Mouse (Mus musculus) bone marrow, adult 2 months (tissue): Measurements from ENCODE around the gene Ctbp2. TPM values are rescaled to one million over a fixed set of nuclear protein-coding genes. Genes with fewer than 3 reads are reported as not detected.

Experiments used
- H3K27ac ChIP-seq: fragments of 200-500 bp; 2 replicates; pipeline ENCODE4 v1.5.1; 2012; ENCODE audit warnings: low read depth, mild to moderate bottlenecking, control low read depth, inconsistent platforms, low read length; ENCODE audit not compliant: control insufficient read depth, poor library complexity, insufficient read depth
- H3K4me1 ChIP-seq: fragments of 200-500 bp; 2 replicates; pipeline ENCODE4 v1.6.1; 2011; ENCODE audit warnings: low read length; ENCODE audit not compliant: control insufficient read depth, insufficient read depth
- H3K4me3 ChIP-seq: fragments of 200-500 bp; replicated peaks from 2 replicates; pipeline ENCODE3; 2011; ENCODE audit warnings: mild to moderate bottlenecking, low read depth, low read length, control low read depth; ENCODE audit not compliant: control insufficient read depth
- CTCF ChIP-seq: fragments of 200-500 bp; IDR thresholded peaks from 2 replicates; pipeline ENCODE4 v1.5.1; 2011; ENCODE audit warnings: low read length, control low read depth; ENCODE audit not compliant: control insufficient read depth, insufficient read depth
- POLR2A ChIP-seq: fragments of 200-500 bp; IDR thresholded peaks from 2 replicates; pipeline ENCODE4 v1.6.1; 2011; ENCODE audit warnings: low read depth, mild to moderate bottlenecking, control low read depth, low read length, borderline replicate concordance; ENCODE audit not compliant: control insufficient read depth
- WGBS: fragments of 180-500 bp; shearing (Covaris S2); methylation state at CpG from one replicate; pipeline ENCODE4 v1.1.7; 2018; 5-methylcytosine and 5-hydroxymethylcytosine counted together
- polyA plus RNA-seq: library from polyadenylated mRNA; stranded (reverse); fragments of >200 nt; gene quantifications from 2 replicates; pipeline ENCODE4 v1.2.4, GENCODE M21; 2011; ENCODE audit warnings: low replicate concordance; ENCODE audit not compliant: missing spikeins, insufficient read depth, insufficient read length

Ctbp2 gene
- polyA plus RNA-seq, 1 experiment = 33.5 TPM

DNA sequence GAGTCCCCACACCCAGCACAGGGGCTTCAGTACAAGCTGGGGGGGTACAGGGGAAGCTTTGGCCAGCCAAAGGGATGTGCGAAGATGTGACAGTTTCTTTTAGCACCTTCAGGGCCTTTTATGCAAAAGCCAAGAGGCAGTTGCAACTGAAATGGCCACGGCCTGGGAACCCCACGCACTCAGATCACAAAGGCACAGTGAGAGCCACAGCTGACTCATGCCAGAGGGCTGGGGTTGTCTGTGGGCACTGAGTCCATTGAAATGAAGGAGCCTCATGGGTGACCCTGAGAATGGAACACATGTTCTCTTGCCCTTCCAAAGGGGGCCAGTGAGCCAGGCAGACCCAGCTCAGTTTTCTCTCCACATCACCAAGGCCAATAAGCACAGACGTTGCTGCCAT, 115.5 kb downstream of the Ctbp2 start:
- Histone ChIP-seq H3K27ac (no peak overlapping the region), H3K4me1 (no peaks in the 10 kb centered on the region), H3K4me3 (no peak overlapping the region)
- 77% methylated on average over 4 of the region's 4 CpGs for WGBS
- TF ChIP-seq CTCF (no peak), POLR2A (no peak)

DNA sequence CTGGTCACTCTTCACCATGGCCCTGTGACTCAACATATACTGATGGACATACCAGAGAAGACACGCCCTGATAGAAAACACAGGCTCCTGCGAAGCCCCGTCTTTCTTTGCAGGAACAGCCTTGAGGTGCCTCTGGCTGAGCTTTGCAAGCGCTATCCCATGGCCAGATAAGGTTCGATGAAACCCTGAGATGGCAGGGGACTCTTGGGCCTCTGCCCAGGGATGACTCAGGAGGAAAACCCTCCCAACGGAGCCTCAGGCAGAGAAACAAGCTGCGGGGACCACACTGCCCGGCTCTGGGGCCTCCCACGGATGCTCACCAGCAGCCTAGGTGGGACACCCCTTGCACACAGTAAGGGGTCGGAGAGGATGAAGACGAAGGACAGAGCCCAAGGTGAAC, 116.8 kb downstream of the Ctbp2 start:
- no peak for TF ChIP-seq POLR2A
- TF ChIP-seq CTCF = no peak
- 55% methylated on average over 11 of the region's 11 CpGs for WGBS
- H3K4me3 ChIP-seq = no peak overlapping the region
- H3K27ac ChIP-seq = no peak overlapping the region
- no peaks in the 10 kb centered on the region for H3K4me1 ChIP-seq

DNA sequence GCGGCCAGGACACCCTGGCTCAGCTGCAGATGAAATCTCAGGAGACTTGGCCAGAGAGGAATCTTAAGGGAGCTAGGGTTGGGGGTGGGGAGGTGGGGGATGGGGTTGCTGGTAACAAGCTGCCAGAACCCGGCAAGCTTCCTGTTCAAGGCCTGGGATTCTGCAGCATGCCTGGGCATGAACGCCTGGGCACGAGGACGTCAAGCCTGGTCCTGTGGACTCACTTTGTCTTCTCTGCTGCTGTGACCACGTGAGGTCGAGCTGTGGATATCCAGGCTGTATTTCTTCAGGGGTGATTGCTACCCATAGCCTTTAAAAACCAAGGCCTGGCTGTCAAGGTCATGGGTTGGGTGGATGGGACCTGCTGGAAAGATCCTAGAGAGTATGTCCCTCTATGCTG, 118.4 kb downstream of the Ctbp2 start:
- no peak overlapping the region for H3K27ac ChIP-seq
- 78% methylated on average over 7 of the region's 7 CpGs for WGBS
- no peak overlapping the region for H3K4me3 ChIP-seq
- H3K4me1 ChIP-seq = no peaks in the 10 kb centered on the region
- TF ChIP-seq CTCF = no peak
- no peak for TF ChIP-seq POLR2A

DNA sequence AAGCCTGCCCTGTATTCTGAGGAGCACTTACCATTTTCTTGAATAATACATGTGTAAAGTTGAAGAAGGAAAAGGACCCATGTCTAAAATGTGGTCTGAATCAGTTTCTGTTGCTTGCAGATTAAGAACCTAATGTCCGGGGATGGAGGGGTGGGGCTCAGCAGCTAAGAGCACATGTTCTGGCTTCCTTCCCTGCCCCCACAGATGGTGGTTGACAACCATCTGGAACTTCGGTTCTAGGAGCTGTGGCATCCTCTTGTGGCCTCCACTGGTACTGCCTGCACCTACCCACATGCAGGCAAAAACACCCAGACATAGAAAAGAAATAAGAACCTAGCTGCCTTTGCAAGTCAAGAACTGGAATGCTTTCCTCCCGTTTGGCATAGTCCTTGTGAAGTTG, 120.7 kb downstream of the Ctbp2 start:
- Histone ChIP-seq H3K4me3 (no peak overlapping the region), H3K4me1 (no peaks in the 10 kb centered on the region), H3K27ac (no peak overlapping the region)
- no peak for TF ChIP-seq POLR2A
- peak; percentile 83 for TF ChIP-seq CTCF
- WGBS = 1% methylated on average over 3 of the region's 3 CpGs

DNA sequence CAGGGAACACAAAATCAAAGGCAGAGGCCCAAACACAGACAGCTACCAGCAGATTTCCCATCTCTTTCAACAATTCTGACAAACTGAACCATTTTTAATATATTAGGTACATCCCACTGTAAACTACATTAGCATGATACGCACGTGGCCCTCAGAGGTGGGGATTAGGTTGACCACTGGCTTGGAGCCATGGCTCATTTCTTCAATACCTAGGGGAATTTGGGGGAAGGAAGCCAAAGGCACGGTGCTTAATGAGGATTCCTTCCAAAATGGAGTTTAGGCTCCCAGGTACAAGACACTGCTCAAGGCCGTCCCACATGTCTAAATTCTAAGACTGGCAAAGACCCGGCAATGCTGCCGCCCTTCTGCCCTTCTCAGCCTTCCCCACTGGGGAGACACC, 121.9 kb downstream of the Ctbp2 start:
- 85% methylated on average over 6 of the region's 6 CpGs for WGBS
- no peak for TF ChIP-seq POLR2A
- no peak for TF ChIP-seq CTCF
- no peak overlapping the region for H3K27ac ChIP-seq
- H3K4me1 ChIP-seq = no peaks in the 10 kb centered on the region
- no peak overlapping the region for H3K4me3 ChIP-seq

DNA sequence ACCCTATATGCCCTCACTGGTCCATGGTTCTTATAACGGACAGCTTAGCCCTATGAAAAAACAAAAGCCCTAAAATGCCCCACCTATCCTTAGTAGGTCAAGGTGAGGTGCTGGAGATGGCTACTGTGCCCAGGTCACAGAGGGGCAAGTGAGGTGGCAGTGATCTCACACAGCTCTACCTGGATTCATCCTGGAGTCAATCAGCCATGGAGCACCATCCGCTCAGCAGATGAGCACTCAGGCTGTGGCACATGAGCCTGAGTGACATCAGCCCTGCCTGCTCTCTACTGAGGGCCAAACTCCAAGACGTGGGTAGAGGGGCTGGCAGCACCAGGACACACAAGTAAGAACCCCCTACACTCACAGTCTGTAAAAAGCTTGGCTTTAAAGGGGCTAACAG, 122.8 kb downstream of the Ctbp2 start:
- H3K27ac ChIP-seq = no peak overlapping the region
- TF ChIP-seq POLR2A = no peak
- no peak for TF ChIP-seq CTCF
- no peaks in the 10 kb centered on the region for H3K4me1 ChIP-seq
- 81% methylated on average over 3 of the region's 3 CpGs for WGBS
- no peak overlapping the region for H3K4me3 ChIP-seq

DNA sequence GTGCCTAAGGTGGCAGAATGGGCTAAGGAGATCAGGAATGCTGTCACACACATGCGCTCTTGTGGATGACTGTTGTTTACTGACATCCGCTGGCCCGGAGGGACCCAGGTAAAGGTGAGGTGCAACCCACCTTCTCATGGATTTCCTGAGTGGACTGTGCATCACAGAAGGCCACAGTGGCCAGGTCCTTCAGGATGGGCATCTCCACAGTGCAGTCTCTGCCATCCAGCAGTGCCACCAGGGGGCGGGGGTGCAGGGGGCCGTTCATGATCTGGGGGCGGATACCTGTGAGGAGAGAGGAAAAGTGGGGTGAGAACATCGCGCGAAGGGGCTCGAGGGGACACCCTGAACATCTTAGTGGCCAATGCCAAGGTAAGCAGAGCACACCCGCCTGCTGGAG, 125.1 kb downstream of the Ctbp2 start:
- no peak for TF ChIP-seq POLR2A
- TF ChIP-seq CTCF = no peak
- Histone ChIP-seq H3K4me3 (no peak overlapping the region), H3K27ac (no peak overlapping the region), H3K4me1 (no peaks in the 10 kb centered on the region)
- 93% methylated on average over 11 of the region's 11 CpGs for WGBS

DNA sequence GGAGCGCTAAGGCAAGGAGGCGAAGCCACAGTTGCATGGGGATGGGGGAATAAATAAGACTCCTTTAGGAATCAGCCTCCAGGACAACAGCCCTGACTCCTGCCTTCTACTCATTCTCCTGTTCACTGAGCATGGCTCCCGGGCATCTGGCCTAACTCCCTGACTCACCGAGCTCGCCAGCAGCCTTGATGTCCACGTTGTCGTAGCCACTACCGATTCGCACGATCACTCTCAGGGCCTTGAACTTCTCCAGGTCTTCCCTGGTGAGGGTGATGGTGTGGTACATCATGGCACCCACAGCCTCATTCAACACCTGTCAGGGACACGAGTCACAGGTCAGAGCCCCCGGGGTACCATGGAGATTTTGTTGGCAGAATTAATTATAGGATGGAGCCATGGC, 125.5 kb downstream of the Ctbp2 start:
- TF ChIP-seq CTCF = no peak
- 90% methylated on average over 12 of the region's 12 CpGs for WGBS
- H3K27ac ChIP-seq = no peak overlapping the region
- H3K4me3 ChIP-seq = no peak overlapping the region
- no peaks in the 10 kb centered on the region for H3K4me1 ChIP-seq

DNA sequence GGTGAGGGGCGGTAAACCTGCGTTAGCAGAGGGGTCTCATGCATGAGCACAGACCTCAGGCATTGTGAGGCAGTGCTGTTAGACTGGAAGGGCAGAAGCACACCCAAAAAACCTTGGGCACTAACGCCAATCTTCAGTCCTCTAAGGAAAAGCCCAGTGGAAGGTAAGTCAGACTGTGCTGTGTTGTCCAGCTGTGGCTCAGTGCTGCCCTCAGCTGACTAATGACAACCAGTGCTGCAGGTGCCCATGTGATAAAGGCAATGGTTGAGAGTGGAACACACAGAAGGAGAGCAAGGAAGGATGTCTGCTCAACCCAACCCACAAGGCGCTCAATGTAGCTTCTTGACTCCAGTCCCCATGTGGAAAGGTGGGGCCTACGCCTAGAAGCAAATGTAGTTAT, 127.8 kb downstream of the Ctbp2 start:
- TF ChIP-seq POLR2A (no peak), CTCF (peak; percentile 59)
- Histone ChIP-seq H3K4me1 (no peaks in the 10 kb centered on the region), H3K4me3 (no peak overlapping the region), H3K27ac (no peak overlapping the region)
- 78% methylated on average over 5 of the region's 5 CpGs for WGBS

DNA sequence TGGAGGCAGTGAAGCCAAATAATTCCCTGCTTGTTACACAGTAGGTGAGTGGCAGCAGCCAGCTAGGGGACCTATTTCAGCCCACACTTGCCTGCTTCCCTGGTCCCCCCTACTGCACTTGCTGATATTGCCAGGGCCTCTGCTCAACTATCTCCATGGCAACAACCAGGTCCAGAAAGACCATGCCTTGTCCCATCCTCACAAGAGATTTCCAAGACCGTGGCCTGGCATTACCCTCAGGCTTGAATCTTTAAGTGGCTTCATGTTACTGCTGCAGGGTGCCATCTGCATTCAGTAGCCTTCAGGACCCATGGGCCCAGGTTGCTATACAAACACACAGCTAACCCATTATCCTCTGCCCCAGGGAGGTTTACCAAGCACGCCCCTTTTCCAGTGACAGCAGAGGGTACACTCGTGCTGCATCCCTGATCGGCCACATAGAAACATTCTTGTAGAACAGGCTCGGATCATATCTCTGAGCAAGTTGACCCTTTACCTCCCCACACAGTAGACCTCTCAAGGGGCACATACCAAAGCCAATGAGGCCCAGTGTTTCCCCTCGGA, 129.4 kb downstream of the Ctbp2 start:
- TF ChIP-seq POLR2A (no peak), CTCF (no peak)
- H3K27ac ChIP-seq = no peak overlapping the region
- H3K4me1 ChIP-seq = no peaks in the 10 kb centered on the region
- no peak overlapping the region for H3K4me3 ChIP-seq
- 88% methylated on average over 6 of the region's 6 CpGs for WGBS
